Mouse (Mus musculus) heart, adult 8-10 months (tissue): ENCODE data around the gene Mapkapk2. TPM values are rescaled to one million over a fixed set of nuclear protein-coding genes. Genes with fewer than 3 reads are reported as not detected.
"Not testable (repeated sequence)": the region's sequence is repeated elsewhere in the genome, so short reads cannot be mapped to it uniquely, and the experiment has no call there.

Source experiments
- DNase-seq: peaks from one replicate; pipeline ENCODE4 v3.0.0; 2022; ENCODE audit warnings: low spot score
- total RNA-seq, 4 experiments: library from RNA; stranded (reverse); gene quantifications; 2 replicates each; pipeline ENCODE4 v1.2.4; 2022

Gene Mapkapk2
- total RNA-seq, 4 experiments from 2014 or later = 303 to 326 (median 315) TPM

- no peak for DNase-seq
Observed at GRCm38 (mm10) chr1:131050011-131050410, 47.6 kb downstream of the Mapkapk2 start.

- DNase-seq = no peak
Observed at GRCm38 (mm10) chr1:131049361-131049806, 48.2 kb downstream of the Mapkapk2 start.

- DNase-seq = no peak
Observed at GRCm38 (mm10) chr1:131048946-131049345, 48.7 kb downstream of the Mapkapk2 start.

- DNase-seq = no peak
Observed at GRCm38 (mm10) chr1:131048121-131048863, 49.3 kb downstream of the Mapkapk2 start.

GRCm38 (mm10) chr1:131046607-131047006 is 51.0 kb downstream of the Mapkapk2 start:
- DNase-seq = no peak

- DNase-seq = no peak
Observed at GRCm38 (mm10) chr1:131045723-131046355, 51.8 kb downstream of the Mapkapk2 start.

GRCm38 (mm10) chr1:131043636-131044035 is 54.0 kb downstream of the Mapkapk2 start:
- no peak for DNase-seq

- no peak for DNase-seq
Observed at GRCm38 (mm10) chr1:131042721-131043120, 54.9 kb downstream of the Mapkapk2 start.

GRCm38 (mm10) chr1:131042263-131042662 is 55.4 kb downstream of the Mapkapk2 start:
- DNase-seq = no peak

- no peak for DNase-seq
Observed at GRCm38 (mm10) chr1:131039479-131039878, 58.1 kb downstream of the Mapkapk2 start.

- DNase-seq = no peak
Observed at GRCm38 (mm10) chr1:131038415-131039017, 59.1 kb downstream of the Mapkapk2 start.

GRCm38 (mm10) chr1:131038001-131038400 is 59.6 kb downstream of the Mapkapk2 start:
- DNase-seq = no peak

- no peak for DNase-seq
Observed at GRCm38 (mm10) chr1:131031267-131031666, 66.4 kb downstream of the Mapkapk2 start.

GRCm38 (mm10) chr1:131030261-131030660 is 67.4 kb downstream of the Mapkapk2 start:
- DNase-seq = no peak

- no peak for DNase-seq
Observed at GRCm38 (mm10) chr1:131029215-131029614, 68.4 kb downstream of the Mapkapk2 start.

GRCm38 (mm10) chr1:131025843-131026190 is 71.8 kb downstream of the Mapkapk2 start:
- no peak for DNase-seq

- DNase-seq = no peak
Observed at GRCm38 (mm10) chr1:131024900-131025842, 72.5 kb downstream of the Mapkapk2 start.

GRCm38 (mm10) chr1:131023250-131023858 is 74.3 kb downstream of the Mapkapk2 start:
- not testable (repeated sequence) for DNase-seq

GRCm38 (mm10) chr1:131022591-131023249 is 74.9 kb downstream of the Mapkapk2 start:
- no peak for DNase-seq

- no peak for DNase-seq
Observed at GRCm38 (mm10) chr1:131021900-131022590, 75.6 kb downstream of the Mapkapk2 start.
